Mouse (Mus musculus): Measurements from ENCODE around the gene Cntn1.

- TF ChIP-seq CTCF (IDR thresholded peaks at IDR 0.05) (no peak), EP300 (IDR thresholded peaks at IDR 0.05) (no peak)
These were observed 313.2 kb downstream of the Cntn1 start for GRCm38 (mm10) chr15:92364153-92364552.

Measured in lung, postnatal 0 days (tissue).